Mouse (Mus musculus) olfactory bulb, adult 2 months (tissue): ENCODE data around the gene Enkur.

Experiments
- CTCF ChIP-seq: fragments of 200-500 bp; IDR thresholded peaks from 2 replicates; pipeline ENCODE4 v1.5.1; 2012; ENCODE audit warnings: low read depth, mild to moderate bottlenecking, low read length, moderate library complexity; ENCODE audit not compliant: insufficient read depth
- POLR2A ChIP-seq: fragments of 200-500 bp; IDR thresholded peaks from 2 replicates; pipeline ENCODE4 v1.6.1; 2012; ENCODE audit warnings: mild to moderate bottlenecking, low read depth, low read length, moderate library complexity; ENCODE audit not compliant: insufficient read depth

DNA sequence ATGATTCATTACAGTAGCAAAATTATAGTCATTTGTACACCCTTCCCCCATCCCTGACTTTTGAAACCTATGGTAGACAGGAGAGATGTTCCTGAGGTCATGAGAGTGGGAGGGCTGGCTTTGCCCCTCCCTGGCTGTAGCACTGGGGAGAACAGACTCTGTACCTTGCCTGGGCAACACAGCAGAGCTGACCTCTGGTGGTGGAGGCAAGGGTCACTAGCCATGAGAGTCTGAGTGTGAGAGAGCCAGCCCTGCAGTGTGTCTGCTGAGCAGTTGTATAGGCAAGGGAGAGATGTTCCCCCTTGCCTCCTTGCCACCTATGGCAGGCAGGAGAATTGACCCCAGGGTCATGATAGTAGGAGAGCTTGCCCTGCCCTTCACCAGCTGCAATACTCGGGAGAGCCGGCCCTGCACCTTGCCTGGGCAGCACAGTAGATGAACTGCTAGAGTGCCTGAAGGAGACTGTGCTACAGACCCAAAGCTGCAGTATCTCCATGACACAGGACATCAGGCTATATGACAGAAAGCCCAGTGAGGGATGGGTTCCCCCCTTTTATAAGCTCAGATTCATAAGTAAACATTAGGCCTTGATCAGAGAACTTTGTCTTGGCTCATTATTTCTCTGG is 40.4 kb upstream of the Enkur start:
- TF ChIP-seq CTCF = no peak
- TF ChIP-seq POLR2A = no peak
